Mouse (Mus musculus) spleen, adult 2 months (tissue): Measurements from ENCODE around the gene Abt1. TPM values are rescaled to one million over a fixed set of nuclear protein-coding genes. Genes with fewer than 3 reads are reported as not detected.

Experiments used
- DNase-seq, 2 experiments: peaks; one replicate each; pipeline versions ENCODE4 v3.0.0 to v3.0.0-alpha.2; 2012 to 2021; ENCODE audit warnings: low spot score in 2 of 2, low read depth in 1 of 2
- H3K27ac ChIP-seq: fragments of 200-500 bp; 2 replicates; pipeline ENCODE4 v1.5.1; 2012; ENCODE audit warnings: low read length, inconsistent platforms; ENCODE audit not compliant: insufficient read depth
- H3K27me3 ChIP-seq: fragments of 200-500 bp; 2 replicates; pipeline ENCODE4 v1.6.1; 2012; ENCODE audit warnings: mild to moderate bottlenecking, moderate library complexity, low read length, inconsistent platforms; ENCODE audit not compliant: control insufficient read depth, insufficient read depth
- H3K36me3 ChIP-seq: fragments of 200-500 bp; 2 replicates; pipeline ENCODE4 v1.6.1; 2012; ENCODE audit warnings: mild to moderate bottlenecking, low read length, inconsistent platforms; ENCODE audit not compliant: control insufficient read depth, insufficient read depth
- H3K4me1 ChIP-seq: fragments of 200-500 bp; 2 replicates; pipeline ENCODE4 v1.6.1; 2011; ENCODE audit warnings: inconsistent platforms; ENCODE audit not compliant: control insufficient read depth, insufficient read depth, insufficient read length
- H3K4me3 ChIP-seq: fragments of 200-500 bp; 2 replicates; pipeline ENCODE4 v1.5.1; 2011; ENCODE audit warnings: mild to moderate bottlenecking, inconsistent platforms; ENCODE audit not compliant: insufficient read depth, insufficient read length; ENCODE audit errors: extremely low read depth
- CTCF ChIP-seq: fragments of 200-500 bp; IDR thresholded peaks from 2 replicates; pipeline ENCODE4 v1.5.1; 2011; ENCODE audit warnings: mild to moderate bottlenecking, inconsistent platforms; ENCODE audit not compliant: insufficient read depth, insufficient read length, insufficient replicate concordance; ENCODE audit errors: extremely low read depth
- POLR2A ChIP-seq: fragments of 200-500 bp; IDR thresholded peaks from 2 replicates; pipeline ENCODE4 v1.6.1; 2011; ENCODE audit warnings: low read depth, low read length, inconsistent platforms
- WGBS: fragments of 180-500 bp; shearing (Covaris S2); methylation state at CpG from one replicate; pipeline ENCODE4 v1.1.7; 2018; 5-methylcytosine and 5-hydroxymethylcytosine counted together
- polyA plus RNA-seq: library from polyadenylated mRNA; depleted of rRNA; stranded (reverse); fragments of >200 nt; gene quantifications from 2 replicates; pipeline ENCODE4 v1.2.3, GENCODE M21; 2012; rRNA removed

The Abt1 gene
- polyA plus RNA-seq, 1 experiment = 1.8 TPM

DNA sequence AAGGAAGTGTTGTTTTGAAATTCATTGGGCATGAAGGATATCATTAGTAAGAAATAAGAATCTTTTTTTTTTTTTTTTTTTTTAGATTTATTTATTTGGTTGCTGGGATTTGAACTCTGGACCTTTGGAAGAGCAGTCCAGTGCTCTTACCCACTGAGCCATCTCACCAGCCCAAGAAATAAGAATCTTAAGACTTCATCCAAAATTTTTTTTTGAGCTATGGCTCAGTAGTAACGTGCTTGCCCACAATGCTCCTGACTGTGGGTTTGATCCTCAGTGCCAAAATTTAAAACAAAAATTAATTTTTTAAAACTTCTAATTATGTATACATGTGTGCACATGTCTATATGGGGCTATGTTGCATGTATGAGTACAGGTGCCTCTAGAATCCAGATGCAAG is 36.1 kb downstream of the Abt1 start:
- no peak overlapping the region for H3K4me3 ChIP-seq
- H3K36me3 ChIP-seq = no peaks in the 10 kb centered on the region
- no peak for DNase-seq
- H3K27ac ChIP-seq = no peak overlapping the region
- H3K27me3 ChIP-seq = no peaks in the 10 kb centered on the region
- WGBS = 90% methylated on average over 1 of the region's 1 CpGs
- H3K4me1 ChIP-seq = no peaks in the 10 kb centered on the region
- TF ChIP-seq CTCF (no peak), POLR2A (no peak)

DNA sequence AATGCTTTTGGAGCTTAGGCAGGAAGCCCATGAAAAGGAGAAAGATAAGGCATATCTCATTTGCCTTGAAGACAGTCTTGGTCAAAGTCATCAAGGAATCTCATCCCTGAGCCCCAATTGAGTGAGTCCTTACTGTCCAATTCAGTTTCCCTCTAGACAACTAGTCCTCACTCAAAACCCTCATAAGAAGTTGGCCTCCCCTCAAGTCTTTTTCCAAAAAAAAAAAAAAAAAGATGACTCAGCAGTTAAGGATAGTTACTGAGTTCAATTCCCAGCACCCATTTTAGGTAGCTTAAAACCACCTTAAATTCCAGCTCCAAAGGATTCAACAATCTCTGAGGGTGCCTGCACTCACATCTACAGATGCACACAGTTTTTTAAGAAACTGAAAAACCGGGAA is 40.5 kb downstream of the Abt1 start:
- WGBS = 55% methylated on average over 1 of the region's 1 CpGs
- no peaks in the 10 kb centered on the region for H3K27me3 ChIP-seq
- DNase-seq = no peak
- H3K27ac ChIP-seq = no peak overlapping the region
- H3K4me3 ChIP-seq = no peak overlapping the region
- H3K36me3 ChIP-seq = no peaks in the 10 kb centered on the region
- TF ChIP-seq CTCF (no peak), POLR2A (no peak)
- H3K4me1 ChIP-seq = no peaks in the 10 kb centered on the region

DNA sequence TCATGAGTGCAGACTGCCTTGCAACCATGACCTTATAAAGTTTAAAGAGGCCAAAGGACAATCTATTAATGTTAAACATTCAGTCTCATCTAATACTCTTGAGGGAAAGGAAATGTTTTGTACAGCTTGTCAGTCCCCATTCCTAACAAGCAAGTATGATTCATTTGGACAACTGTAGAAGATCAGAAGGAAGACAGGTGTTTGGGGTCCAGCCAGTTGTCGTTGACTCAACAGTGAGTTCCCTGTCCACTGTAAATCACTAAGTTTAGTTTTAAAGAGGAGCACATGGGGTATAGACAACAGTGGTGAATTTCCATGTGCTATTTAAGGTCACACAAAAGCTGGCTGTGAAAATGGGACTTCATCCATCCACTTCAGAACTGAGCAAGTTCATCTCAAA is 51.2 kb downstream of the Abt1 start:
- H3K4me3 ChIP-seq = no peak overlapping the region
- TF ChIP-seq POLR2A (no peak), CTCF (no peak)
- H3K4me1 ChIP-seq = peaks cover 3% of the 10 kb centered on the region; the same call in 1 of the 2 replicates
- no peak for DNase-seq
- no peaks in the 10 kb centered on the region for H3K36me3 ChIP-seq
- no peaks in the 10 kb centered on the region for H3K27me3 ChIP-seq
- H3K27ac ChIP-seq = no peak overlapping the region
- WGBS = 84% methylated on average over 1 of the region's 1 CpGs

DNA sequence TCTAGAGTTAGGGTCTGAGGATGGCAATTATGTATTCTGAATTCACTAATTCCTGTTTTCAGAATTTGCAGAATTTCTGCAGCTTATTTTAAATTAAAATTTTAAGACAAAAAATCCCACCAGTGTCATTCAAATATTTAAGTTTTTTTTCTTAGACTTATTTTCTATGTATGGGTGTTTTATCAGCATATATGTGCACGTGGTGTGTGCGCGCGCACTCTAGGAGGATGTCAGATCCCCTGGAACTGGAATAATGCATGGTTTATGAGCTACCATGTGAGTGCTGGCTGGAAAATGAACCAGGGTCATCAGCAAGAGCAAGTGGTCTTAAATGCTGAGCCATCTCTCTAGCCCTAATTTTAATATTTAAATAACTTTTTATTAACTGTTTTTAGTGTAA is 53.6 kb downstream of the Abt1 start:
- no peaks in the 10 kb centered on the region for H3K27me3 ChIP-seq
- 97% methylated on average over 4 of the region's 4 CpGs for WGBS
- H3K4me3 ChIP-seq = no peak overlapping the region
- no peak for DNase-seq
- H3K36me3 ChIP-seq = no peaks in the 10 kb centered on the region
- H3K4me1 ChIP-seq = peaks cover 3% of the 10 kb centered on the region; the same call in 1 of the 2 replicates
- TF ChIP-seq POLR2A = no peak
- TF ChIP-seq CTCF = no peak
- H3K27ac ChIP-seq = no peak overlapping the region

DNA sequence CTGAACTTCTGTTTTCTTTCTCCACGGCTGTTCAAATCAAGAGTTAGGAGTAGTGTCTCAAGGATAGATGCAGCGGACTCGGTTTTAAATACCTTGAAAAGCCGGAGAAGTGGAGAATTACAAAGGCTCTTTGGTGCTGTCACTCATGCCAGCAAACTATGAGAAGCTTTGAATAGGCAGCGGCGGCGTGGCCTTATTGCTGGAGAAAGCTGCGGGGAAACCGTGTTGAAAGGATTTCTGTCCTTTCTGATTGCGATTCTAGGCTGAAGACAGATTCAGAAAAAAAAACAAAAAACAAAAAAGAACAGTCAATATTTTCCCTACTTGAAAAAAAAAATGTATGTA is 54.3 kb downstream of the Abt1 start:
- Histone ChIP-seq H3K27ac (peak overlapping the region; percentile 56), H3K36me3 (no peaks in the 10 kb centered on the region), H3K4me1 (peaks cover 3% of the 10 kb centered on the region; the same call in 1 of the 2 replicates), H3K4me3 (peak overlapping the region; percentile 96), H3K27me3 (no peaks in the 10 kb centered on the region)
- no peak for TF ChIP-seq CTCF
- TF ChIP-seq POLR2A = no peak
- under 1% methylated on average over 10 of the region's 10 CpGs for WGBS
- DNase-seq = no peak

DNA sequence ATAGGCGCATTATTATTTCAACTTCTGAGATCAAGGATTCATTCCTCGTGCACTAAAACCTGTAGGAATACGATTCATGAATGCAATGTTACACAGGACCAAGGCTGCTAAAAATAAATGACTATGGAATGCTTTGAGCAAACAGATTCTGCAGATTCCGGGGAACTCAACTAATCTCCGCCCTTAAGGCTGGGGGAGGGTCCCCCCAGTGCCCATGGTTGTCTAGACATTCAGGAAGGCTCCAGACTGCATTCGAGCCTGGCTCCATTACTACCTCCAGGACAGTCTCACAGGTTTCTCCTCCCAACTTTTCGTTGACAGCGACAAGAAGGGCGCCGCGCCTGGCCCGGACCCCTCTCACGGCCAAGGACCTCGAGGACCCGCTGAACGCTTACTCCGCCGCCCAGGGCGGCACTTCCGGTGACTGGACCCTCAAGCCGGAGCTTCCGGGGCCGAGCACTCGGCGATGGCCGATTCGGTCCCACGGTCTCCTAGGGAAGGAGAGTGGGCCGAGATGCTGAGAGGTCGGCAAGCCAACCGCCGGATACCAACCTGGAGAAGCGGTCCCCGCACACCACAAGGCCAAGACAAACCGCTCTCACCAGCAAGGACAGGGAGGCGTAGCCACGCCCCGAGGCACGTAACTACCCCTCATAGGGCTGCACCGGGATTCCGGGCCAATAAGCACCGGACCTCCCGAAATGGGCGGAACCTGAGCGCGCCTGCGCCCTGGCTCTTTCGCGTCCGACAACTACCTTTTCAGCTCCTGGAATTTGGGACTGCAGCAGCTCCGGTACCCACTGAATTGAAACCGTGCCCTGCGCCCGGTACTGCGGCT is 54.9 kb downstream of the Abt1 start, which contains the start of gene Zfp322a:
Gene Zfp322a, minus strand, starts transcription at position 626 of the 838 bp plus-strand sequence.
- Histone ChIP-seq H3K4me3 (peak within 1 kb of the TSS; percentile 96), H3K36me3 (no peaks in the 10 kb centered on the region), H3K4me1 (peaks cover 3% of the 10 kb centered on the region; the same call in 1 of the 2 replicates), H3K27me3 (no peaks in the 10 kb centered on the region), H3K27ac (peak within 1 kb of the TSS; percentile 86)
- peak; percentile 88 to 94 for DNase-seq
- peak; percentile 82 for TF ChIP-seq POLR2A
- TF ChIP-seq CTCF = no peak
- under 1% methylated on average over 55 of the region's 55 CpGs for WGBS

Other genes with a start within 250 kb of the Abt1 start
- not detected in 2 replicates for gene Vmn1r220, start 235.9 kb downstream of the Abt1 start, polyA plus RNA-seq
- gene Vmn1r221, start 209.7 kb downstream of the Abt1 start, polyA plus RNA-seq = not detected in 2 replicates
- gene Vmn1r222, start 187.9 kb downstream of the Abt1 start, polyA plus RNA-seq = not detected in 2 replicates
- not detected in 2 replicates for gene Vmn1r223, start 176.7 kb downstream of the Abt1 start, polyA plus RNA-seq
- 0.70 and 0.90 TPM in 2 replicates for gene Zfp322a, start 54.7 kb downstream of the Abt1 start, polyA plus RNA-seq
- 0.19 and 0.56 TPM in 2 replicates for gene Btn1a1, start 42.0 kb upstream of the Abt1 start, polyA plus RNA-seq
- gene Btn2a2, start 65.0 kb upstream of the Abt1 start, polyA plus RNA-seq = 0.04 TPM in 1 of 2 replicates, not detected in the other
- 26.5 and 53.6 TPM in 2 replicates for gene Hist1h4h, start 107.2 kb upstream of the Abt1 start, polyA plus RNA-seq
- 733 and 772 TPM in 2 replicates for gene Hist1h2af, start 110.0 kb upstream of the Abt1 start, polyA plus RNA-seq
- gene Hist1h3g, start 111.6 kb upstream of the Abt1 start, polyA plus RNA-seq = 34.4 and 52.1 TPM in 2 replicates
- 4.9 and 8.4 TPM in 2 replicates for gene Hist1h2bh, start 119.5 kb upstream of the Abt1 start, polyA plus RNA-seq
- 10.2 and 16.1 TPM in 2 replicates for gene Hist1h3f, start 120.2 kb upstream of the Abt1 start, polyA plus RNA-seq
- 24.8 and 33.8 TPM in 2 replicates for gene Hist1h4f, start 127.8 kb upstream of the Abt1 start, polyA plus RNA-seq
- 0.30 and 0.39 TPM in 2 replicates for gene Hist1h1d, start 129.4 kb upstream of the Abt1 start, polyA plus RNA-seq
- gene Hist1h3e, start 138.5 kb upstream of the Abt1 start, polyA plus RNA-seq = 36.8 and 50.5 TPM in 2 replicates
- 15.5 and 23.4 TPM in 2 replicates for gene Hist1h2ae, start 147.4 kb upstream of the Abt1 start, polyA plus RNA-seq
- gene Hist1h2bg, start 147.5 kb upstream of the Abt1 start, polyA plus RNA-seq = 57.5 and 66.9 TPM in 2 replicates
- gene Hist1h2bf, start 150.3 kb upstream of the Abt1 start, polyA plus RNA-seq = 26.2 and 28.3 TPM in 2 replicates
- 12.2 and 23.2 TPM in 2 replicates for gene Hist1h2ad, start 150.5 kb upstream of the Abt1 start, polyA plus RNA-seq
- 20.9 and 27.9 TPM in 2 replicates for gene Hist1h3d, start 151.9 kb upstream of the Abt1 start, polyA plus RNA-seq
- 19.1 and 20.9 TPM in 2 replicates for gene Hist1h4d, start 157.7 kb upstream of the Abt1 start, polyA plus RNA-seq
- gene Hist1h2be, start 197.3 kb upstream of the Abt1 start, polyA plus RNA-seq = 2.8 and 3.8 TPM in 2 replicates
- gene Hist1h1e, start 198.7 kb upstream of the Abt1 start, polyA plus RNA-seq = 2.9 and 3.7 TPM in 2 replicates